Mouse (Mus musculus) lung, adult 18-20 months (tissue): Measurements from ENCODE around the gene Gm10521.
"Not testable (repeated sequence)": the region's sequence is repeated elsewhere in the genome, so short reads cannot be mapped to it uniquely, and the experiment has no call there.

ENCODE experiments used
- DNase-seq, 2 experiments: peaks; one replicate each; pipeline ENCODE4 v3.0.0; 2022; ENCODE audit warnings: mixed read lengths in 2 of 2

The Gm10521 gene

GRCm38 (mm10) chr1:171895364-171895763, at the start of gene Gm10521:
Gene Gm10521 (plus strand): TSS chr1:171895664.
- not testable (repeated sequence) for DNase-seq

- DNase-seq: no peak
Measured at GRCm38 (mm10) chr1:171848201-171848600, 47.3 kb upstream of the Gm10521 start.

GRCm38 (mm10) chr1:171848757-171849156, 46.7 kb upstream of the Gm10521 start:
- no peak for DNase-seq

GRCm38 (mm10) chr1:171849454-171849853, 46.0 kb upstream of the Gm10521 start:
- peak; percentile 45 to 56 for DNase-seq

GRCm38 (mm10) chr1:171865467-171865866, 30.0 kb upstream of the Gm10521 start:
- no peak for DNase-seq

- DNase-seq: no peak
Measured at GRCm38 (mm10) chr1:171886989-171887388, 8.5 kb upstream of the Gm10521 start.

- no peak for DNase-seq
Measured at GRCm38 (mm10) chr1:171904011-171904410, 8.5 kb downstream of the Gm10521 start.

- DNase-seq: no peak
Measured at GRCm38 (mm10) chr1:171915638-171916458, 20.4 kb downstream of the Gm10521 start.

- DNase-seq: peak; percentile 10 to 18
Measured at GRCm38 (mm10) chr1:171917305-171918039, 22.0 kb downstream of the Gm10521 start, which contains the start of gene Slamf6. Gene Slamf6 (plus strand): TSS chr1:171917515.

- DNase-seq: no peak
Measured at GRCm38 (mm10) chr1:171918136-171918920, 22.9 kb downstream of the Gm10521 start.

GRCm38 (mm10) chr1:171919193-171919592, 23.7 kb downstream of the Gm10521 start:
- DNase-seq: no peak

GRCm38 (mm10) chr1:171919901-171920510, 24.5 kb downstream of the Gm10521 start:
- no peak for DNase-seq

GRCm38 (mm10) chr1:171920989-171921621, 25.6 kb downstream of the Gm10521 start:
- DNase-seq: no peak

- no peak for DNase-seq
Measured at GRCm38 (mm10) chr1:171921641-171922040, 26.2 kb downstream of the Gm10521 start.

- DNase-seq: no peak
Measured at GRCm38 (mm10) chr1:171922844-171923243, 27.4 kb downstream of the Gm10521 start.

- DNase-seq: no peak
Measured at GRCm38 (mm10) chr1:171924900-171925299, 29.4 kb downstream of the Gm10521 start.

- no peak for DNase-seq
Measured at GRCm38 (mm10) chr1:171933851-171934250, 38.4 kb downstream of the Gm10521 start.

GRCm38 (mm10) chr1:171938952-171939948, 43.8 kb downstream of the Gm10521 start:
- no peak for DNase-seq

GRCm38 (mm10) chr1:171940626-171941025, 45.2 kb downstream of the Gm10521 start:
- no peak for DNase-seq

GRCm38 (mm10) chr1:171946447-171946995, 51.1 kb downstream of the Gm10521 start:
- no peak for DNase-seq
